Mouse (Mus musculus) cerebellum, adult 2 months (tissue): ENCODE data around the gene Cyb561d1. TPM values are rescaled to one million over a fixed set of nuclear protein-coding genes. Genes with fewer than 3 reads are reported as not detected.

ENCODE experiments used
- DNase-seq, 2 experiments: peaks; one replicate each; pipeline ENCODE4 v3.0.0; 2021
- H3K27ac ChIP-seq: fragments of 200-500 bp; 2 replicates; pipeline ENCODE4 v1.5.1; 2012; ENCODE audit warnings: low read length, control low read depth, inconsistent platforms; ENCODE audit not compliant: insufficient read depth
- H3K27me3 ChIP-seq: fragments of 200-500 bp; 2 replicates; pipeline ENCODE4 v1.6.1; 2012; ENCODE audit warnings: inconsistent platforms, mild to moderate bottlenecking, low read length, moderate library complexity; ENCODE audit not compliant: control insufficient read depth, insufficient read depth
- H3K4me1 ChIP-seq: fragments of 200-500 bp; 2 replicates; pipeline ENCODE4 v1.6.1; 2011; ENCODE audit warnings: low read length; ENCODE audit not compliant: control insufficient read depth, insufficient read depth
- H3K4me3 ChIP-seq: fragments of 200-500 bp; replicated peaks from 2 replicates; pipeline ENCODE3; 2011; ENCODE audit warnings: mild to moderate bottlenecking, low read depth, low read length, control low read depth; ENCODE audit not compliant: insufficient read depth
- CTCF ChIP-seq: fragments of 200-500 bp; IDR thresholded peaks from 2 replicates; pipeline ENCODE4 v1.5.1; 2011; ENCODE audit warnings: low read depth, mild to moderate bottlenecking, control low read depth, low read length, moderate library complexity, borderline replicate concordance; ENCODE audit not compliant: insufficient read depth
- POLR2A ChIP-seq: fragments of 200-500 bp; IDR thresholded peaks from 2 replicates; pipeline ENCODE4 v1.6.1; 2011; ENCODE audit warnings: low read length, control low read depth, borderline replicate concordance; ENCODE audit not compliant: insufficient read depth
- WGBS: fragments of 180-500 bp; shearing (Covaris S2); methylation state at CpG from one replicate; pipeline ENCODE4 v1.1.7; 2018; 5-methylcytosine and 5-hydroxymethylcytosine counted together
- polyA plus RNA-seq: library from polyadenylated mRNA; depleted of rRNA; stranded (reverse); fragments of >200 nt; gene quantifications from 2 replicates; pipeline ENCODE4 v1.2.3, GENCODE M21; 2012

The Cyb561d1 gene
- polyA plus RNA-seq, 1 experiment, result 13.1 TPM

- H3K4me1 ChIP-seq, result peaks cover 34% of the 10 kb centered on the region
- peak within 1 kb of the TSS; percentile 82; the same call in 1 of the 2 replicates for H3K27ac ChIP-seq
- DNase-seq, result peak; percentile 69 to 82
- TF ChIP-seq POLR2A, result peak; percentile 55
- no peak for TF ChIP-seq CTCF
- H3K4me3 ChIP-seq, result peak within 1 kb of the TSS; percentile 87
- 2% methylated on average over 98 of the region's 100 CpGs for WGBS
- H3K27me3 ChIP-seq, result no peaks in the 10 kb centered on the region
These were observed 14.6 kb downstream of the Cyb561d1 start, which contains the start of gene Amigo1 for GRCm38 (mm10) chr3:108186098-108187047. Gene Amigo1 (plus strand): TSS chr3:108186335.

DNA sequence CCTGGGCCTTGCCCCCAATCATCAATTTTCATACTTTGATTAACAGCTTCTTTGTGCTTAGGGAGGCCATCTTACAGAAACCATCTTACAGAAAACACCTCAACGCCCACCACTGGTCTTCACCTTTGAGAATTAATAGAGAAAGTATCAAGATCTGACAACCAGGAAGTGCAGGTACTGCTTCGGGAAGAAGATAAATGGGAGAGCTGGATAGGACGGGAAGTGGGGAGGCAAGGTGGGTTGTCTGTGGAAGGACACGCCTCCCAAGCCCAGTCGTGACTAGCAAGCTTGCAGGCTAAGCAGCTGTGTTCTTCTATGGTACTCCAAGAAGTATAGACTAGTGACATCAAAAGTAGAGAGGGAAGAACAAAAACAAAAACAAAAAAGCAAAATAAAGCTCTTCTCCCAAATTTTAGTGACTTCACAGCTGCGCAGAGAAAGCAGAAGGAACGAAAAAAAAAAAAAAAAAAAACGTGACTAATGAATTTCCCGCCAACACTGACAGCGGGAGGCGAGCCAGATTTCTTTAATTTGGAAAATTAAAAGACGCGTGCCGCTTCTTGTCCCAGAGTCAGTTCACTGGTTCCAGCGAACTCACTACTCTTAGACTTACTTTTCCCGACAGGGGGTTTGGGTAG, 15.4 kb downstream of the Cyb561d1 start:
- peak in 1 of 2 experiments; percentile 22 for DNase-seq
- peak overlapping the region; percentile 87 for H3K4me3 ChIP-seq
- H3K27me3 ChIP-seq, result no peaks in the 10 kb centered on the region
- peaks cover 34% of the 10 kb centered on the region for H3K4me1 ChIP-seq
- H3K27ac ChIP-seq, result no peak overlapping the region
- TF ChIP-seq CTCF (no peak), POLR2A (no peak)
- 4% methylated on average over 16 of the region's 16 CpGs for WGBS

DNA sequence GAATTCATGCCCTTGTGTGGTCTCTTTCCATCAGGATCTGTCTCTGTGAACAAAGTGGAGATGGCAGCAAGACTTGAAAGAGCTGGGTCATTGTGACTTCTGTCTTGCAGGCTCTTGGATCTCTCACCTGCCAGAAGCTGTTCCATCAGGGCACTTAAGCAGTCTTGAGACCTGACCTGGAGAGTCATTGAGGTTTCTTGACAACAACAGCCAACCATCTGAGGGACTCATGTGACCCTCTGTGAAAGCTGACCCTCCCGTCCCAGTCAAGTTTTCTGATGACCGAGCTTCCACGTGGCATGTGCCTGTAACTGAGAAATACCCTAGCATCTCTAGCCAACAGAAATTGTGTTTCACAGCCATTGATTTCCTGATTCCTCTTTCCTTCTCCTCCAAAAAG, 16.3 kb downstream of the Cyb561d1 start:
- Histone ChIP-seq H3K27me3 (no peaks in the 10 kb centered on the region), H3K27ac (no peak overlapping the region), H3K4me1 (peaks cover 27% of the 10 kb centered on the region), H3K4me3 (no peak overlapping the region)
- TF ChIP-seq POLR2A (no peak), CTCF (no peak)
- DNase-seq, result no peak
- whole genome bisulfite sequencing, result 83% methylated on average over 3 of the region's 3 CpGs

- 56% methylated on average over 2 of the region's 2 CpGs for WGBS
- no peak for DNase-seq
- TF ChIP-seq CTCF (no peak), POLR2A (no peak)
- no peaks in the 10 kb centered on the region for H3K27me3 ChIP-seq
- peaks cover 3% of the 10 kb centered on the region; the same call in 1 of the 2 replicates for H3K4me1 ChIP-seq
- no peak overlapping the region for H3K4me3 ChIP-seq
- no peak overlapping the region for H3K27ac ChIP-seq
These were observed 20.5 kb downstream of the Cyb561d1 start for GRCm38 (mm10) chr3:108180514-108180913.

- Histone ChIP-seq H3K4me1 (peaks cover 8% of the 10 kb centered on the region), H3K27ac (no peak overlapping the region), H3K27me3 (no peaks in the 10 kb centered on the region), H3K4me3 (no peak overlapping the region)
- WGBS, result 56% methylated on average over 7 of the region's 7 CpGs
- no peak for TF ChIP-seq CTCF
- no peak for TF ChIP-seq POLR2A
- no peak for DNase-seq
These were observed 22.0 kb downstream of the Cyb561d1 start for GRCm38 (mm10) chr3:108178756-108179715.

DNA sequence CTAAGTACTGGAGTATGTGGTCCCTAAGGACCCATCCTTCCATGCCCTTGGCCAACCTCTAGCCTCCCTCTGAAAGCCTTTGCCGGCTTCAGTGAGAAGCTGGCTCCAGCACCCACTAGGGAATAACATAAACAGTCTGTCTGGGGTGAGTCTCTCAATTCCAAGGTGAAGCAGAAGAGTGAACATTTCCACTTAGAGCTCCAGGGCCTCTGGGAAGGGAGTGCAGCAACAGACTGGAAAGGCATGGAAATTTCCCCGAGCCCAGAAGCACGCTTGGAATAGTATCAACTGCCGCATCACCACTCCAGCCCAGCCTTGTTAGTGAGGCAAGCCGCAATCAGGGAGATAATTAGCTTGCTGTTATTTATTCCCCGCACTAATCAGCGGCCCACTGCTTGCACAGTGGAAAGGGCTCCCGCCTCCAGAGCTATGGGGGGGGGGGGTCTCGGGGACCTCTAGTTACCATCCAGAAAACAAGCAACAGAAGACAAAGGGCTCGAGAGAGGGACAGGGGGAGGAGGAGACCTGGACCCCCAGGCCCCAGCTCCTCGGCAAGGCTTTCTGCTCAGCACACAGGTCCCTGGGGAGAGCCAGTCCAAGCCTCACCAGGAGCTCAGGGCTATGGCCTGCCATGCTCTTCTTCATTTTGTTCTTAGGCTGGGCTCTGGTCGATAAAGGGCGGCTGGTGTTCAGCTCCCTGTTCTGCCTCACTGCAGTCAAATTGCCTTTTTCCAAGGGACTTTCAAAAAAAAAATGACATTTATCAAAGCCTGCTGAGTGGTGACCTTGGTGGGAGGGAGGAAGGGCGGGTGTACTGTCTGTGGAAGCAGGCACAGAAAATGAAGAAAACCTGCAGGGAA, 26.1 kb downstream of the Cyb561d1 start:
- Histone ChIP-seq H3K4me1 (peaks cover 8% of the 10 kb centered on the region), H3K27ac (peak overlapping the region; percentile 19), H3K27me3 (no peaks in the 10 kb centered on the region), H3K4me3 (peak overlapping the region; percentile 27)
- WGBS, result 21% methylated on average over 14 of the region's 14 CpGs
- peak; percentile 64 to 72 for DNase-seq
- TF ChIP-seq CTCF, result no peak
- TF ChIP-seq POLR2A, result no peak
